Mouse (Mus musculus) cerebellum, adult (tissue): ENCODE results near the gene 1110002E22Rik.

Experiments used
- ATAC-seq: cut with Nextera tagmentation; 2 replicates; pipeline ENCODE4 v1.9.2; 2017; ENCODE audit warnings: mild to moderate bottlenecking, moderate library complexity, mixed read lengths; ENCODE audit not compliant: insufficient number of reproducible peaks, low FRiP score, low TSS enrichment

The 1110002E22Rik gene

GRCm38 (mm10) chr3:138064732-138065645, at the start of gene 1110002E22Rik:
Gene 1110002E22Rik (plus strand): TSS chr3:138065052.
- ATAC-seq: no peak

- no peak for ATAC-seq
Observed at GRCm38 (mm10) chr3:138016810-138017209, 48.0 kb upstream of the 1110002E22Rik start.

GRCm38 (mm10) chr3:138022003-138022402, 42.8 kb upstream of the 1110002E22Rik start:
- no peak for ATAC-seq

- ATAC-seq: no peak
Observed at GRCm38 (mm10) chr3:138022651-138023050, 42.2 kb upstream of the 1110002E22Rik start.

GRCm38 (mm10) chr3:138026286-138026685, 38.6 kb upstream of the 1110002E22Rik start:
- peak; percentile 92 for ATAC-seq

GRCm38 (mm10) chr3:138027575-138028362, 37.1 kb upstream of the 1110002E22Rik start:
- ATAC-seq: no peak

- peak; percentile 77 for ATAC-seq
Observed at GRCm38 (mm10) chr3:138029351-138029750, 35.5 kb upstream of the 1110002E22Rik start.

GRCm38 (mm10) chr3:138030563-138030962, 34.3 kb upstream of the 1110002E22Rik start:
- ATAC-seq: no peak

GRCm38 (mm10) chr3:138033986-138034385, 30.9 kb upstream of the 1110002E22Rik start:
- no peak for ATAC-seq

GRCm38 (mm10) chr3:138040938-138041337, 23.9 kb upstream of the 1110002E22Rik start:
- no peak for ATAC-seq

GRCm38 (mm10) chr3:138041591-138042301, 23.1 kb upstream of the 1110002E22Rik start:
- ATAC-seq: no peak

- no peak for ATAC-seq
Observed at GRCm38 (mm10) chr3:138043316-138043715, 21.5 kb upstream of the 1110002E22Rik start.

GRCm38 (mm10) chr3:138049555-138049954, 15.3 kb upstream of the 1110002E22Rik start:
- no peak for ATAC-seq

- no peak for ATAC-seq
Observed at GRCm38 (mm10) chr3:138050772-138051171, 14.1 kb upstream of the 1110002E22Rik start.

- no peak for ATAC-seq
Observed at GRCm38 (mm10) chr3:138051431-138051830, 13.4 kb upstream of the 1110002E22Rik start.

GRCm38 (mm10) chr3:138053969-138054368, 10.9 kb upstream of the 1110002E22Rik start:
- ATAC-seq: peak; percentile 72; the same call in 1 of the 2 replicates

- no peak for ATAC-seq
Observed at GRCm38 (mm10) chr3:138056976-138057375, 7.9 kb upstream of the 1110002E22Rik start.

GRCm38 (mm10) chr3:138058226-138058625, 6.6 kb upstream of the 1110002E22Rik start:
- ATAC-seq: no peak

GRCm38 (mm10) chr3:138060429-138060828, 4.4 kb upstream of the 1110002E22Rik start:
- ATAC-seq: no peak

- no peak for ATAC-seq
Observed at GRCm38 (mm10) chr3:138061205-138061911, 3.5 kb upstream of the 1110002E22Rik start.
